Mouse (Mus musculus) brain, embryonic 14.5 days (tissue): ENCODE results near the gene Rasa3.

ENCODE experiments used
- CTCF ChIP-seq: fragments of 200-500 bp; IDR thresholded peaks from 2 replicates; pipeline ENCODE4 v1.5.1; 2012; ENCODE audit warnings: inconsistent platforms, mild to moderate bottlenecking, moderate library complexity, borderline replicate concordance; ENCODE audit not compliant: insufficient read depth, insufficient read length; ENCODE audit errors: extremely low read depth
- POLR2A ChIP-seq: fragments of 200-500 bp; IDR thresholded peaks from 2 replicates; pipeline ENCODE4 v1.6.1; 2012; ENCODE audit warnings: mild to moderate bottlenecking, inconsistent platforms, borderline replicate concordance; ENCODE audit not compliant: poor library complexity, insufficient read depth, insufficient read length, severe bottlenecking; ENCODE audit errors: extremely low read depth

DNA sequence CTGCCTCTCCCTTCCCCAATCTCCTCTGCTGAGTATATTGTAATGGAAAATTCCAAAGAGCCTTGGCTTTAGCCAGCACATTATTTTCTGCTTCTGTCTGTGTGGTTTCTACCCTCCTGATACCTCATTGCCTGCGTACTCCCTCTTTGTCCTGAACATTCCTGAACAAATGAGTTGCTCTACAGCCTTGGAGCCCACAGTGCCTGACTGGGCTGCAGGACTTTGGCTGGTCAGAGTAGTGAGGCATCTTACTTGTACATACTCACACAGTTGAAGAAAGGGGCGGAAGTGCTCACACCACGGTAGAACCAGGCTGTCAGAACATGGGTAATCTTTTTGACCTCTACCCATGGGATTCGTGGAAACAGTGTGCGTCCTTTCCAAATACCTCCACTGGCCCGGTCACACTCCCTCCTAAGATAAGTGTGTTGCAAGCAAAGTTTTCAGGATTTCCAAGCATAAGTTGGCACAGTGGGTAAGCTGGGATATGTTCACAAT lies 160.1 kb downstream of the Rasa3 start:
- no peak for TF ChIP-seq CTCF
- no peak for TF ChIP-seq POLR2A
